Mouse (Mus musculus): ENCODE results near the gene Tmem130. TPM values are rescaled to one million over a fixed set of nuclear protein-coding genes. Genes with fewer than 3 reads are reported as not detected.

Gene Tmem130
- 55.1 and 65.3 TPM in 2 replicates for polyA plus RNA-seq (2016; fragmentation: Nextera tagmentation; extraction: Ambion mirVana)

DNA sequence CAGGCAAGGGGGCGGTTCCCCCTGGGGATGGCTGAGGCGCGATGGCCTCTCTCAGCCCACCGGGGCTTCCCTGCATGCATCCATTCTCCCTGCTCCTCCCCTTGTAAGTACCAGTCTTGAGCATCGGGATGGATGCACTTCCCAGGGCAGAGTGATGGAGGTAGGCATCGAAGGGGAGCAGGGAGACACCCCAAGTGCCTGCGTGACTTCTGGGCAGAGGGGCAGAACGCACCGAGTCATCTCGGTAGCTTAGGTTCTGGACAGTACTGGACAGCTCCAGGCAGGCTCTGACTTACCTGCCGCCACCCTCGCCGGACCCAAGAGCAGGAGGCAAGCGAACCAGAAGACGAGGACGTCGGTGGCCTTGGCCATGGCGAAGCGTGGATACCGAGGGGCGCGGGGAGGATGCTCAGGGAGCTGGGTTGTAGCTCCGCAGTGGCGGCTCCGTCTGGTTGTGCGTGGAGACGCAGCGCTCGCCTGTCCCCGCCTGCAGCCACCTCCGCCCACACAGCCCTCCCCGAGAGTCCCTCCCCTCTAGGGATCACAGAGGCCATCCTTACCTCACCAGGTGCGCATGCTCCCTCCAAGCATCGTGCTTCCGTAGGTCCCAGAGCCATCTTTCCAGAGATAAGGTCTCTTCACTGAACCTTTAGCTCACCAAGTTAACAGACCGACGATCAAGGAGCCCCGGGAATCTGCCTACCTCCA is at the start of gene Tmem130:
Gene Tmem130, minus strand, starts transcription at position 658 of the 708 bp plus-strand sequence.
- ATAC-seq (ENCODE audit: low FRiP score, low read depth) = peak; percentile 44
- WGBS = 2% methylated on average over 38 of the region's 38 CpGs
- peak within 1 kb of the TSS; percentile 60 for H3K4me2 ChIP-seq (replicated peaks)
- H3K27ac ChIP-seq (replicated peaks) = peak within 1 kb of the TSS; percentile 70
- H3K9me3 ChIP-seq = no peaks in the 10 kb centered on the region
- peak within 1 kb of the TSS; percentile 65 for H3K9ac ChIP-seq (replicated peaks)
- peaks cover 20% of the 10 kb centered on the region for H3K27me3 ChIP-seq
- peak within 1 kb of the TSS; percentile 47 for H3K4me3 ChIP-seq
- no peaks in the 10 kb centered on the region for H3K36me3 ChIP-seq
- peaks cover 22% of the 10 kb centered on the region for H3K4me1 ChIP-seq

DNA sequence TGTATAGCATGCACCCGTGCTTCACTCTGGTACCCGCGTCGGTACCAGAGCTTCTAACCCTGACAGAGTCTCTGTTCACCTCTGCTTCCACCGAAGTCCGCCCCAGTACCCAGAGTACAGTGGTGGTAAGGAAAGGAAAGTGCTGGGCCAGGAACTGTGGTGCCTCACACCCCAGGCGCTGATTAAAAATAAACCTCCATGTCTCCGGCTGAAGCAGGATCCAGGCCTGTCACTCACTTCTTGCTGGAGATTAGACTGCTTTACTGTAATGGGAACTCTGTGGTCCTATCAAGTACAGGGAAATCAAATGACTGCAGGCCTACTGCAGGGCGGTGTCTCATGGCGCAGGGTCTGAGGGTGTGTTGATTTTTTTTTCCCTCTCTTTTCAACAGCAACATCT is 45.3 kb upstream of the Tmem130 start:
- no peak overlapping the region for H3K27ac ChIP-seq (replicated peaks)
- no peak overlapping the region for H3K4me2 ChIP-seq (replicated peaks)
- H3K9ac ChIP-seq (replicated peaks) = no peak overlapping the region
- H3K27me3 ChIP-seq = no peaks in the 10 kb centered on the region
- no peaks in the 10 kb centered on the region for H3K4me1 ChIP-seq
- 96% methylated on average over 10 of the region's 10 CpGs for WGBS
- H3K36me3 ChIP-seq = peaks cover 100% of the 10 kb centered on the region
- no peak overlapping the region for H3K4me3 ChIP-seq
- H3K9me3 ChIP-seq = no peaks in the 10 kb centered on the region
- no peak for ATAC-seq (ENCODE audit: low FRiP score, low read depth)

DNA sequence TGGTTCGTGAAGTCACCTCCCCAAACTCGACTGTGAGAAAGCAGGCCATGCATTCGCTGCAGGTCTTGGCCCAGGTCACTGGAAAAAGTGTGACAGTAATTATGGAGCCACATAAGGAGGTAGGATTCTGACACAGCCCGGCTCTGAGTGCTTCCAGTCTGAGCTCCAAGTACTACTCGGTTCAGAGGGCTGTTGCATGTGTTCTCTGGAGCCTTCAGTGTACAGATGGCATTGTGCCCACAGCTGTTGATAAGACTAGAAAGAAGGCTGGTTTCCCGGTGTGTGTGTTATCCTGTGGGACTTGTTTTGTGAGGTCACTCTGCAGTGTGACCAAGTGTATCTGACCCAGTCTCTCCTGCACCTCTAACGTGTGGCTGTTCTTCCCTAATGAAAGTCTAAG is 42.6 kb upstream of the Tmem130 start:
- peaks cover 99% of the 10 kb centered on the region for H3K36me3 ChIP-seq
- WGBS = 89% methylated on average over 7 of the region's 7 CpGs
- no peak overlapping the region for H3K9ac ChIP-seq (replicated peaks)
- no peak overlapping the region for H3K4me2 ChIP-seq (replicated peaks)
- H3K9me3 ChIP-seq = no peaks in the 10 kb centered on the region
- no peaks in the 10 kb centered on the region for H3K27me3 ChIP-seq
- H3K4me1 ChIP-seq = no peaks in the 10 kb centered on the region
- no peak overlapping the region for H3K4me3 ChIP-seq
- no peak for ATAC-seq (ENCODE audit: low FRiP score, low read depth)
- no peak overlapping the region for H3K27ac ChIP-seq (replicated peaks)

- no peak overlapping the region for H3K27ac ChIP-seq (replicated peaks)
- H3K27me3 ChIP-seq = no peaks in the 10 kb centered on the region
- H3K4me1 ChIP-seq = no peaks in the 10 kb centered on the region
- no peak for ATAC-seq (ENCODE audit: low FRiP score, low read depth)
- no peak overlapping the region for H3K9ac ChIP-seq (replicated peaks)
- H3K36me3 ChIP-seq = peaks cover 99% of the 10 kb centered on the region
- H3K4me2 ChIP-seq (replicated peaks) = no peak overlapping the region
- H3K4me3 ChIP-seq = no peak overlapping the region
- no peaks in the 10 kb centered on the region for H3K9me3 ChIP-seq
- 95% methylated on average over 8 of the region's 8 CpGs for WGBS
These were observed 41.4 kb upstream of the Tmem130 start for GRCm38 (mm10) chr5:144803066-144803465.

DNA sequence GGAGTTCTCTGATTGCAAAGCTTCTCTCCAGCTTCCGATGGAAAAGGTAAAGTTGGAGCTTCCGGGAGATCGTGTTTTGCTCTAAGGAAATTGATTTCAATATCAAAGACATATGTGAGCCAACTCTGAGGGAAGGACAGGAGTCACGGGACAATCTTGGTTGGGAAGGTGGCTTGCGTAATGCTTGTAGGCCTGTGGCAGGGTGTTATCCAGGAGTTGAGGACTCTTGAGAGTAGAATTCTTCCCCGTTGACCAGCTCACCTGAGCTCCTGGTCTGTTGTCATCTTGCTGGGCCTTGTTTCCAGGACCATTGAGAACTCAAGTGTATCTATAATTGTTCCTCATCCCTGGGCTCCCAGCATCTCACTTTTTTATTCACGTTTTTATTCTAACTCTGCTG is 35.5 kb upstream of the Tmem130 start:
- H3K36me3 ChIP-seq = peaks cover 99% of the 10 kb centered on the region
- H3K4me2 ChIP-seq (replicated peaks) = no peak overlapping the region
- no peaks in the 10 kb centered on the region for H3K27me3 ChIP-seq
- H3K9me3 ChIP-seq = no peaks in the 10 kb centered on the region
- WGBS = 95% methylated on average over 7 of the region's 7 CpGs
- H3K4me3 ChIP-seq = no peak overlapping the region
- H3K4me1 ChIP-seq = no peaks in the 10 kb centered on the region
- H3K9ac ChIP-seq (replicated peaks) = no peak overlapping the region
- no peak overlapping the region for H3K27ac ChIP-seq (replicated peaks)
- ATAC-seq (ENCODE audit: low FRiP score, low read depth) = no peak

DNA sequence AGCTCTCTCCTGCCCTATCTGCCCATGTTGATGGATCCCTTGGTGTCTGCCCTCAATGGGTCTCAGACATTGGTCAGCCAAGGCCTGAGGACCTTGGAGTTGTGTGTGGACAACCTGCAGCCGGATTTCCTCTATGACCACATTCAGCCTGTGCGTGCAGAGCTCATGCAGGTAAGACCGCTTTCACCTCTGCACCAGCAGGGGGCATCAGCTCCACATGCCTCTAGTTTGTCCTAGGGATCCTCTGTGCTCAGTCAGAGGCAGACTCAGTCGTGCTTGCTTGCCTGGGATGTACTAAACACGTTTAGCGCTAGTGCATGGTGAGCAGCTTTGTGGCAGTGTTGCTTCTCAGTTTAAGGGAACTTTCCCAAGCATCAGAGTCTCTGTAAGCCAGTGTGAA is 33.1 kb upstream of the Tmem130 start:
- Histone ChIP-seq H3K4me1 (no peaks in the 10 kb centered on the region), H3K36me3 (peaks cover 99% of the 10 kb centered on the region), H3K27ac (replicated peaks) (no peak overlapping the region), H3K9ac (replicated peaks) (no peak overlapping the region), H3K9me3 (no peaks in the 10 kb centered on the region), H3K4me3 (no peak overlapping the region), H3K27me3 (no peaks in the 10 kb centered on the region), H3K4me2 (replicated peaks) (no peak overlapping the region)
- no peak for ATAC-seq (ENCODE audit: low FRiP score, low read depth)
- WGBS = 84% methylated on average over 6 of the region's 6 CpGs

GRCm38 (mm10) chr5:144793374-144793773 is 31.8 kb upstream of the Tmem130 start:
- H3K4me1 ChIP-seq = no peaks in the 10 kb centered on the region
- H3K9me3 ChIP-seq = no peaks in the 10 kb centered on the region
- H3K27me3 ChIP-seq = no peaks in the 10 kb centered on the region
- H3K4me3 ChIP-seq = no peak overlapping the region
- ATAC-seq (ENCODE audit: low FRiP score, low read depth) = no peak
- H3K9ac ChIP-seq (replicated peaks) = no peak overlapping the region
- H3K36me3 ChIP-seq = peaks cover 99% of the 10 kb centered on the region
- no peak overlapping the region for H3K4me2 ChIP-seq (replicated peaks)
- H3K27ac ChIP-seq (replicated peaks) = no peak overlapping the region
- 87% methylated on average over 5 of the region's 5 CpGs for WGBS

- Histone ChIP-seq H3K9ac (replicated peaks) (no peak overlapping the region), H3K36me3 (peaks cover 97% of the 10 kb centered on the region), H3K27ac (replicated peaks) (no peak overlapping the region), H3K4me2 (replicated peaks) (no peak overlapping the region), H3K9me3 (no peaks in the 10 kb centered on the region), H3K4me1 (no peaks in the 10 kb centered on the region), H3K27me3 (no peaks in the 10 kb centered on the region), H3K4me3 (no peak overlapping the region)
- 97% methylated on average over 18 of the region's 18 CpGs for WGBS
- no peak for ATAC-seq (ENCODE audit: low FRiP score, low read depth)
These were observed 24.8 kb upstream of the Tmem130 start for GRCm38 (mm10) chr5:144786464-144786863.

GRCm38 (mm10) chr5:144780654-144781053 is 19.0 kb upstream of the Tmem130 start:
- Histone ChIP-seq H3K9me3 (no peaks in the 10 kb centered on the region), H3K4me3 (no peak overlapping the region), H3K4me2 (replicated peaks) (no peak overlapping the region), H3K27me3 (no peaks in the 10 kb centered on the region), H3K9ac (replicated peaks) (no peak overlapping the region), H3K4me1 (no peaks in the 10 kb centered on the region), H3K36me3 (peaks cover 93% of the 10 kb centered on the region), H3K27ac (replicated peaks) (no peak overlapping the region)
- WGBS = 86% methylated on average over 8 of the region's 8 CpGs
- no peak for ATAC-seq (ENCODE audit: low FRiP score, low read depth)

GRCm38 (mm10) chr5:144773231-144773630 is 11.6 kb upstream of the Tmem130 start:
- Histone ChIP-seq H3K4me3 (no peak overlapping the region), H3K27me3 (no peaks in the 10 kb centered on the region), H3K4me1 (peaks cover 13% of the 10 kb centered on the region), H3K4me2 (replicated peaks) (no peak overlapping the region), H3K36me3 (peaks cover 66% of the 10 kb centered on the region), H3K9ac (replicated peaks) (no peak overlapping the region), H3K27ac (replicated peaks) (no peak overlapping the region), H3K9me3 (no peaks in the 10 kb centered on the region)
- ATAC-seq (ENCODE audit: low FRiP score, low read depth) = no peak
- 91% methylated on average over 6 of the region's 6 CpGs for WGBS

- 30% methylated on average over 8 of the region's 8 CpGs for WGBS
- no peaks in the 10 kb centered on the region for H3K9me3 ChIP-seq
- no peak for ATAC-seq (ENCODE audit: low FRiP score, low read depth)
- peak overlapping the region; percentile 87 for H3K9ac ChIP-seq (replicated peaks)
- H3K27me3 ChIP-seq = no peaks in the 10 kb centered on the region
- H3K4me3 ChIP-seq = peak overlapping the region; percentile 73
- H3K36me3 ChIP-seq = peaks cover 34% of the 10 kb centered on the region
- peaks cover 13% of the 10 kb centered on the region for H3K4me1 ChIP-seq
- H3K4me2 ChIP-seq (replicated peaks) = peak overlapping the region; percentile 74
- H3K27ac ChIP-seq (replicated peaks) = peak overlapping the region; percentile 93
These were observed 7.5 kb upstream of the Tmem130 start for GRCm38 (mm10) chr5:144769067-144769482.

DNA sequence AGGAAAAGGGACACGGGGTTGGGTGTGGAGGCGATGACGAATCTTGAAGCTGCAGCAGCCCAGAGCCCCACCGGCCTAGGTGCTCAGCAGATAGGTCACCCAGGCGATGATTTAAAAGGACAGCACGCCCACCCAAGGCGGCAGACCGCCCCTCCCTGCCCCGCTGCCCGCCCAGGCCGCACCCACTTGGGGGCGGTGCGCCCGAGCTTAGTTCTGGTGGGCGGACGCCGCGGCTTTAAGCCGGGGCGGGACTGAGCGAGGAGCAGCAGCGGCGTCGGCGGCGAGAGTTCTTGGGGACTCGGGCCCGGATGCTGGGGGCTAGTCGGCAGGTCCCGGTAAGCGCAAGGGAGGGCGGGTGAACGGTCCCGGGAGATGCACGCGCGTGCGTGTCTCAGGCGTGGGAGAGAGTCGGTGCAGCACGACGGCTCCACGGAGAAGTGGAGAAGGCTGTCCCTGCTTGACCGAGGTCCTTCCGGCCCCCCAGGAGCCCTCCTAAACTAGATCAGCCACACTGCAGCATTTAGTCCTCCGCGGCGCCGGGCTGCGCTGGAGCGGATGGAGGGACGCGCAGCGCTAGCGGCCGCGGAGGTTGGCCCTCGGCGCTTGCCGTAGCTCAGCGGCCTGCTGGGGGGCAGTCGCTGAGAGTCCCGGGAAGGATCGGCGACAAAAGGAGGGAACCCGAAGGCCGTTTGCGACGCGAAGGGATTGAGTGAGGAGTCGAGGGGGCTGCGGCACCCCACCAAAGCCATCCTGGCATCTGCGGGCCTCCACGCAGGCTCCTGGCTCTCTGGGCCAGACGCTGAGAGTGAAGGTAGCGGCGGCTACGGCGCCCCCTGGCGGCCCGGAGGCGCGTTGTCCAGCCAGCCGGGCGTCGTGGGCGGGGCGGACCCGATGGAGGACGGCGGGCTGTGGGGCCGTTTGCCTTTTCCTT is 6.6 kb upstream of the Tmem130 start:
- no peaks in the 10 kb centered on the region for H3K9me3 ChIP-seq
- peak overlapping the region; percentile 87 for H3K9ac ChIP-seq (replicated peaks)
- H3K27ac ChIP-seq (replicated peaks) = peak overlapping the region; percentile 93
- WGBS = under 1% methylated on average over 89 of the region's 92 CpGs
- H3K4me2 ChIP-seq (replicated peaks) = peak overlapping the region; percentile 74
- H3K4me3 ChIP-seq = peak overlapping the region; percentile 73
- ATAC-seq (ENCODE audit: low FRiP score, low read depth) = peak; percentile 92
- peaks cover 25% of the 10 kb centered on the region for H3K36me3 ChIP-seq
- H3K4me1 ChIP-seq = peaks cover 13% of the 10 kb centered on the region
- no peaks in the 10 kb centered on the region for H3K27me3 ChIP-seq

Data from midbrain, embryonic 12.5 days (tissue).